Mouse (Mus musculus): ENCODE results near the gene Micu1. TPM values are rescaled to one million over a fixed set of nuclear protein-coding genes. Genes with fewer than 3 reads are reported as not detected.

Gene Micu1
- total RNA-seq, 1 experiment, result 23.6 TPM

DNA sequence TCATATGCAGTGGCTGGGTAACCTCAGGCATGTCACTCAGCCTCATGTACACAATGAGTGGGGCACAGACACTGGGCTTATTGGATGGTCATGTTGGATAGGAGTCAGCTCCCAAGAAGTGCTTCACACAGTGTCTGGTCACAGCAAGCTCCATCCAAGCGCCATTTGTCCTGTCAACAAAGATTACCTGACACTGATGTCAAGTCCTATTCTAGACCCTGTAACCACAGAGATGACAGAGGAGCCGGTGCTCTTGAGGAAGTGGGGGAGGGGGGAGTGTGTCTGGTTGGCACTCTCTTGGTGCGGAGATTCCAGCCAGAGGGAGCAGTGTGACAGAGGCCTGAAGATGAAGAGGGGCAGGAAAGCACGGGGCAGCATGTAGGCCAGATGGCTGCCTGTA is 198.7 kb downstream of the Micu1 start:
- no peak overlapping the region for H3K27ac ChIP-seq (ENCODE audit: insufficient read depth, low read depth, low read length, poor library complexity, severe bottlenecking)
- H3K4me3 ChIP-seq (ENCODE audit: insufficient read depth in 1 of 2, low read depth in 1 of 2, low read length in 2 of 2, poor library complexity in 1 of 2, severe bottlenecking in 1 of 2), result no peak overlapping the region
- no peak for TF ChIP-seq ZNF384 (IDR thresholded peaks at IDR 0.05; ENCODE audit: low read depth, low read length)
- no peak for TF ChIP-seq ZC3H11A (IDR thresholded peaks at IDR 0.05; ENCODE audit: borderline replicate concordance, low read depth, low read length)
- no peak for TF ChIP-seq HCFC1 (IDR thresholded peaks at IDR 0.05; ENCODE audit: borderline replicate concordance, insufficient read depth, low read length)
- TF ChIP-seq CHD2 (IDR thresholded peaks at IDR 0.05; ENCODE audit: low read depth, low read length), result no peak
- no peak for TF ChIP-seq MAFK (IDR thresholded peaks at IDR 0.05; ENCODE audit: insufficient read depth, low read depth, low read length)
- H3K36me3 ChIP-seq (ENCODE audit: control insufficient read depth, insufficient read depth, low read length, poor library complexity, severe bottlenecking), result peaks cover 10% of the 10 kb centered on the region
- peaks cover 3 to 53% of the 10 kb centered on the region in 2 experiments; a peak in 3 of 4 replicates for H3K4me1 ChIP-seq (ENCODE audit: control insufficient read depth in 2 of 2, insufficient read depth in 2 of 2, low read length in 2 of 2, poor library complexity in 1 of 2)
- DNase-seq (ENCODE audit: low read depth, low spot score), result no peak
- H3K9ac ChIP-seq (ENCODE audit: insufficient read depth, low read depth, low read length, poor library complexity, severe bottlenecking), result no peak overlapping the region
- H3K9me3 ChIP-seq (ENCODE audit: control insufficient read depth, insufficient read depth, low read depth, low read length), result no peaks in the 10 kb centered on the region
- in situ Hi-C loops (cut with MboI; ENCODE audit: low sequenced_read_pairs in 2 of 2, unreplicated experiment in 2 of 2), result no loop called here

DNA sequence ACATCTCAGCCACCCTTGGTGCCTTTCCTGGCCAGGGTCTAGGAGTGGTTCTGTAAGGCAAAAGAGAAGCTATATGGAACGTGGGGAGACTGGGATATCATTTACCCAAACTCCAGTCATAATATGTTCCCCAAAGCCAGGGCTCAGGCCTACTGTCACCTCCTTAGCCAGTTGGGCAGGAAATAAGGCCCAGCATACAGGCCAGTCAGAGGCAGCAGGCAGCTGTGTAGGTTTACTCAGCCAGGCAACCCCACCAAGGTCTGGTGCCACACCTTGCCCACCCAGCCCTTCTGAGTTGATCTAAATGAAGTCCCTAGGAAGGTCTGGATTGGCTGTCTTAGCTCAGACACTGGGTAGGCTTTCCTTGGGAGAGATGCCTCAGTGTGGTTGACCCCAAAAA is 199.2 kb downstream of the Micu1 start:
- H3K4me1 ChIP-seq (ENCODE audit: control insufficient read depth in 2 of 2, insufficient read depth in 2 of 2, low read length in 2 of 2, poor library complexity in 1 of 2), result peaks cover 3 to 51% of the 10 kb centered on the region in 2 experiments; a peak in 3 of 4 replicates

DNA sequence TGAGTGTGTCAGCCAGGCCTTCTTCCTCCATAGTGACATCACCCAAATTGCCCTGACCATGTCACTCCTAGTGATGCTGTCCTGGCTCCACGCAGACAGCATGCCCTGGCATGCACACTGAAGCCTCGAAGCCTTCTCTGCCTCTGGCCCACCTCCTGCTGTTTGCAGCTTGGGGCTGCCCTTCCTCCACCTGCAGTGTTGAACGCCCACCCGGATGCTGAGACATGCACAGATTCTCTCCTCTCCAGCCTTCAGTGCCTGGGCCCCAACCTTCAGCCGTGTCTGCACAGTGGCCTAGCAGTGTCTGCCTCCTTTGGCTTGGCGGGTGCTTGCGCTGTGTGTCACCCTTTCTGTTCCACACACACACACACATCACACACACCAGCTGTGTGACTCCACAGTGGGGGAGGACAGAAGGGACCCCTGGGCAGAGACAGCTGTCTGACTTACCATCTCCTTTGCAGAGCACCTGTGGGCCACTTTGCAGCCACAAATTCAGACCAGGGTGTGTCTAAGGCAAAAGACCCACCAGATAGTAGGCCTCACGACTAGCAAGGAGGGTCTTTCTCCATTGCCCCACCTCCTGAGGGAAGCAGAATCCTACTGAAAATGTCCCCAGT is 199.8 kb downstream of the Micu1 start:
- H3K36me3 ChIP-seq (ENCODE audit: control insufficient read depth, insufficient read depth, low read length, poor library complexity, severe bottlenecking), result peaks cover 2% of the 10 kb centered on the region; the same call in 1 of the 2 replicates
- peaks cover 0 to 46% of the 10 kb centered on the region in 2 experiments; a peak in 3 of 4 replicates for H3K4me1 ChIP-seq (ENCODE audit: control insufficient read depth in 2 of 2, insufficient read depth in 2 of 2, low read length in 2 of 2, poor library complexity in 1 of 2)
- in situ Hi-C loops (cut with MboI; ENCODE audit: low sequenced_read_pairs in 2 of 2, unreplicated experiment in 2 of 2), result no loop called here
- 0 out of 2 replicates have a peak overlapping the region, but pooled peaks have one; percentile 27 for H3K27ac ChIP-seq (ENCODE audit: insufficient read depth, low read depth, low read length, poor library complexity, severe bottlenecking)
- peak overlapping the region; percentile 10; the same call in 1 of the 2 replicates for H3K9ac ChIP-seq (ENCODE audit: insufficient read depth, low read depth, low read length, poor library complexity, severe bottlenecking)
- no peak for DNase-seq (ENCODE audit: low read depth, low spot score)
- no peaks in the 10 kb centered on the region for H3K9me3 ChIP-seq (ENCODE audit: control insufficient read depth, insufficient read depth, low read depth, low read length)
- H3K4me3 ChIP-seq (ENCODE audit: insufficient read depth in 1 of 2, low read depth in 1 of 2, low read length in 2 of 2, poor library complexity in 1 of 2, severe bottlenecking in 1 of 2), result no peak overlapping the region
- TF ChIP-seq MAFK (IDR thresholded peaks at IDR 0.05; ENCODE audit: insufficient read depth, low read depth, low read length), result no peak

More for the DNA sequence above, 199.2 kb downstream of the Micu1 start:
- no peak overlapping the region for H3K4me3 ChIP-seq (ENCODE audit: insufficient read depth in 1 of 2, low read depth in 1 of 2, low read length in 2 of 2, poor library complexity in 1 of 2, severe bottlenecking in 1 of 2)
- no peak for DNase-seq (ENCODE audit: low read depth, low spot score)
- H3K9me3 ChIP-seq (ENCODE audit: control insufficient read depth, insufficient read depth, low read depth, low read length), result no peaks in the 10 kb centered on the region
- peaks cover 5% of the 10 kb centered on the region for H3K36me3 ChIP-seq (ENCODE audit: control insufficient read depth, insufficient read depth, low read length, poor library complexity, severe bottlenecking)
- TF ChIP-seq MAFK (IDR thresholded peaks at IDR 0.05; ENCODE audit: insufficient read depth, low read depth, low read length) (no peak), HCFC1 (IDR thresholded peaks at IDR 0.05; ENCODE audit: borderline replicate concordance, insufficient read depth, low read length) (no peak), CHD2 (IDR thresholded peaks at IDR 0.05; ENCODE audit: low read depth, low read length) (no peak), ZNF384 (IDR thresholded peaks at IDR 0.05; ENCODE audit: low read depth, low read length) (no peak), ZC3H11A (IDR thresholded peaks at IDR 0.05; ENCODE audit: borderline replicate concordance, low read depth, low read length) (no peak)
- in situ Hi-C loops (cut with MboI; ENCODE audit: low sequenced_read_pairs in 2 of 2, unreplicated experiment in 2 of 2), result no loop called here
- H3K9ac ChIP-seq (ENCODE audit: insufficient read depth, low read depth, low read length, poor library complexity, severe bottlenecking), result no peak overlapping the region
- H3K27ac ChIP-seq (ENCODE audit: insufficient read depth, low read depth, low read length, poor library complexity, severe bottlenecking), result no peak overlapping the region

DNA sequence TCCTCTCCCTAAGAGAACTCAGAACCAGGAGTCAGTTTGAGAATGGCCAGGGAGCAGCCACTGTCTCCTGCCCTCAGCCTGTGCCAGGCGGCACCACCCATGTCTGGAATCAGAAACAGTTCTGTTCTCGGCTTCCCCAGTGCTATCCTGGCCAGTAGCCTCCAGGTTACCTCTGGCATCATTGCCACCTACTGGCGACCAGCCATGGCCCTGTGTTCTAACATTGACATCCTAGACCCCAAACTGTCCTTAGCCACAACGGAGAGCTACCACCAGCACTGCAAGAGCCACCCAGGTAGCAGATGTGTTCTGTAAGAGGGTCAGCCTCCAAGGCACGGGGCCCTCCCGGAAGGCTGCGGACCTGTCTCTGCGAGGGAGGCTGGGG is 200.3 kb downstream of the Micu1 start:
- Histone ChIP-seq H3K27ac (ENCODE audit: insufficient read depth, low read depth, low read length, poor library complexity, severe bottlenecking) (no peak overlapping the region), H3K9ac (ENCODE audit: insufficient read depth, low read depth, low read length, poor library complexity, severe bottlenecking) (no peak overlapping the region), H3K4me1 (ENCODE audit: control insufficient read depth in 2 of 2, insufficient read depth in 2 of 2, low read length in 2 of 2, poor library complexity in 1 of 2) (peaks cover 0 to 47% of the 10 kb centered on the region in 2 experiments; a peak in 3 of 4 replicates), H3K4me3 (ENCODE audit: insufficient read depth in 1 of 2, low read depth in 1 of 2, low read length in 2 of 2, poor library complexity in 1 of 2, severe bottlenecking in 1 of 2) (no peak overlapping the region), H3K9me3 (ENCODE audit: control insufficient read depth, insufficient read depth, low read depth, low read length) (no peaks in the 10 kb centered on the region), H3K36me3 (ENCODE audit: control insufficient read depth, insufficient read depth, low read length, poor library complexity, severe bottlenecking) (no peaks in the 10 kb centered on the region; the same call in 1 of the 2 replicates)
- DNase-seq (ENCODE audit: low read depth, low spot score), result no peak
- TF ChIP-seq ZC3H11A (IDR thresholded peaks at IDR 0.05; ENCODE audit: borderline replicate concordance, low read depth, low read length) (no peak), HCFC1 (IDR thresholded peaks at IDR 0.05; ENCODE audit: borderline replicate concordance, insufficient read depth, low read length) (no peak), MAFK (IDR thresholded peaks at IDR 0.05; ENCODE audit: insufficient read depth, low read depth, low read length) (no peak), CHD2 (IDR thresholded peaks at IDR 0.05; ENCODE audit: low read depth, low read length) (no peak), ZNF384 (IDR thresholded peaks at IDR 0.05; ENCODE audit: low read depth, low read length) (no peak)
- in situ Hi-C loops (cut with MboI; ENCODE audit: low sequenced_read_pairs in 2 of 2, unreplicated experiment in 2 of 2), result no loop called here
